Mouse (Mus musculus): Measurements from ENCODE around the gene Astn2.

DNA sequence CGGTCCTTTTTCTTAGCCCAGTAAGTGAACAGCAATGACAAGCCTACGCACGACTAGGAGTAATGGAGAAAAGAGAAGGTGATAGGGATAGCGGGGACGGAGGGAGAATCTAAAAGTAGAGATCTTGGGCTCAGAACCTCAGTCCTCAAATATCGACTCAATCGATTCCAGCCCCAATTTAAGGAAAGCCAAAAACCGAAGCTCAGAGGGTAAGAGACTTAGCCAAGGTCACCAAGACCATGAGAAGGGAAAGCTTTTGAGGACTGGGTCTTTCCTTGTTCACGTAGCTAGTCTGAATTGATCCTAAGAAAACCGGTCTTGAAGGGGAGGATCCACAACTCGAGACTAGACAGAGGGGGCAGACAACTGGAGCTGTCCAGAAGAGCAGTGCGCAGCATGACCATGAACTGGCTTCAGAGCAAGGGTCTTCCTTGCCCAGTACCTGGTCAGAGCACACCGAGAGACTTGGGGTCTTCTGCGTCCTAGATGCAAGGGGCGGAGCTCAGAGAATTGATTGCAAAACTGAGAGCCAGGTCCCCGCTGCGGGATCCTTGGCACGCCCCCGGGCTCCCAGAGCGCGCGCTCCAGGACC lies 1.2 kb downstream of the Astn2 start:
- TF ChIP-seq CTCF (IDR thresholded peaks at IDR 0.05; ENCODE audit: borderline replicate concordance, control insufficient read depth, extremely low read depth, insufficient read depth, low read length, poor library complexity) (no peak), POLR2A (IDR thresholded peaks at IDR 0.05; ENCODE audit: control insufficient read depth, extremely low read depth, insufficient read depth, low read length, poor library complexity) (no peak)
